Mouse (Mus musculus) cerebellum, adult 2 months (tissue): Measurements from ENCODE around the gene Hey2.

Experiments
- CTCF ChIP-seq: fragments of 200-500 bp; IDR thresholded peaks from 2 replicates; pipeline ENCODE4 v1.5.1; 2011; ENCODE audit warnings: low read depth, mild to moderate bottlenecking, control low read depth, low read length, moderate library complexity, borderline replicate concordance; ENCODE audit not compliant: insufficient read depth
- POLR2A ChIP-seq: fragments of 200-500 bp; IDR thresholded peaks from 2 replicates; pipeline ENCODE4 v1.6.1; 2011; ENCODE audit warnings: low read length, control low read depth, borderline replicate concordance; ENCODE audit not compliant: insufficient read depth

DNA sequence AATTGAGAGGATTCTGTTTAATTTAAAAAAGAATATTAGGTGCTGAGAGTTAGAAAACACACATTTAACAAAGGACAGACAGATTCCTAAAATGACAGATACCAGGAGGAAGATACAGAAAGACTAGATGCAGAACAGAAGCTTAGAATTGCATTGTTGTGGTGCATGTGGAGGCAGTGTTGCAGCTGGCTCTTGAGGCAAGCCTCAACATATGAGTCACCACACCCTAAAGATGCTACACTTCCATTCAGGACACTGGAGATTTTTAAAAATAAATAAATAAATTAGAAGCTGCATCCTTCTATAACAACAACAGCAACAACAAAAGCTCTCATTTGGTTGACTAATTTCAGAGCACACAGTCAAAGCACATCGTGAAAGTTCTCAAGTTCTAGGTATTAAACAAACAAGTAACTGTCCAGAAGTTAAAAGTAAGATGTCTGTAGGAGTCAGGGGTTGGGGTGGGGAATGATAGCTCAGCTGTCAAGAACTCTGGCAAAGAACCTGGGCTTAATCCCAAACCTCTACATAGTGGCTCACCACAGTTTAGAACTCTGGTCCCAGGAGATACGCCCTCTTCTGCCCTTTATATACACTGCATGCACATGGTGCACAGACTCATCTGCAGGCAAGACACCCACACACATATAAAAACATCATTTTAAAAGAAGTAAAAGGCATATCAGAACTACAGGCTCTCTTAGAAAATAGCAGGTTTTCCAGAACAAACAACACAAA is 42.7 kb downstream of the Hey2 start:
- TF ChIP-seq CTCF, result no peak
- no peak for TF ChIP-seq POLR2A
